Mouse (Mus musculus): ENCODE measurements around the gene Irf7.

Irf7 gene

GRCm38 (mm10) chr7:141221249-141222125 is 44.8 kb downstream of the Irf7 start:
- in situ Hi-C loops (cut with MboI, MseI) = no loop called here

GRCm38 (mm10) chr7:141220377-141220776 is 45.9 kb downstream of the Irf7 start:
- in situ Hi-C loops (cut with MboI, MseI) = no loop called here

- in situ Hi-C loops (cut with MboI, MseI) = no loop called here
These were observed 46.7 kb downstream of the Irf7 start for GRCm38 (mm10) chr7:141219558-141220099.

DNA sequence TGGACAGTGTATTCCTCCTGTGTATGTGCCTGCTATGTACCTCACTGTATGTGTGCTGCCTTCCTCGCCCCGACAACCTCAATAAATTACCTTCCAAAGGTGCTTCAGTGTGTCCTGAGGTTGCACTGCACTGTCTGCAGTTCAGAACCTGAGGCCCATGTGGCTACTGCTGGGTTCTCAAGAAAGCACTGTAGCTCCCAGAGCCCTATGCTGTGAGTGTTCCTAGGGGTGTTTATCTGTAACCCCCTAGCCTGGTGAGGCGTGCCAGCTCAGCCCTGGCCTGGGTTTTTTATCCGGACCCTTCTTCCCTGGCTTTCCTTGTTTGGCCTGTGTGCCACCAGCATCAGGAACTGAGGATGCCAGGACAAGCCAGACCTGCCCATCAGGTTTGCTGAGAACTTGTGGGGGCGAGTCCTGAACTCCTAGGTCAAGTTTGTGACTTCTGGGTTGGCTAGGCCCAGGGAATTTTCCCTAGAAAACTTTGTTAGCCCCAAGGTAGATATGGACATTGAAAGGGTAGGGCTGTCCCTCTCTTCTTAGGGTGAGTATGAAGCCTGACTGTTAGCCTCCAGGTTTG is 47.6 kb downstream of the Irf7 start:
- in situ Hi-C loops (cut with MboI, MseI) = no loop called here

- in situ Hi-C loops (cut with MboI, MseI) = no loop called here
These were observed 48.1 kb downstream of the Irf7 start for GRCm38 (mm10) chr7:141218141-141218540.

DNA sequence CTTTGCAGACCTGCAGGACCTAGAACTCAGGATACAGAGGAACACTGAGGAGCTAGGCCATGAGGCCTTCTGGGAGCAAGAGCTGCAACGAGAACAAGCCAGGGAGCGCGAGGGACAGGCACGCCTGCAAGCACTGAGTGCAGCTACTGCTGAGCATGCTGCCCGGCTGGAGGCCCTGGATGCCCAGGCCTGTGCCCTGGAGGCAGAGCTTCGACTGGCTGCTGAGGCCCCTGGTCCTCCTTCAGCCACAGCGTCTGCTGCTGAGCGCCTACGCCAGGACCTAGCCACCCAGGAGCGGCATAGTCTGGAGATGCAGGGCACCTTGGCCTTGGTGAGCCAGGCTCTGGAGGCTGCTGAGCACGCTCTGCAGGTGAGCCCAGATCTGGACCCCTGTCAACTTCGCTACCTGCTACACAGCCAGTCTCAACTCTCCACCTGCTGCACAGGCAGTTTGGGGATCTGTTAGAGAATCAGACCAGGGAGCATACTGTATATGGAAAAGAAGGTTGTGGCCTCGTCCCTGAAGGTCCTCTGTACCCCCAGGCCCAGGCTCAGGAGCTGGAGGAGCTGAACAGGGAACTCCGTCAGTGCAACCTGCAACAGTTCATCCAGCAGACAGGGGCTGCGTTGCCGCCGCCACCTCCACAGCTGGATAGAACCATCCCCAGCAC is 48.8 kb downstream of the Irf7 start:
- in situ Hi-C loops (cut with MboI, MseI) = no loop called here

DNA sequence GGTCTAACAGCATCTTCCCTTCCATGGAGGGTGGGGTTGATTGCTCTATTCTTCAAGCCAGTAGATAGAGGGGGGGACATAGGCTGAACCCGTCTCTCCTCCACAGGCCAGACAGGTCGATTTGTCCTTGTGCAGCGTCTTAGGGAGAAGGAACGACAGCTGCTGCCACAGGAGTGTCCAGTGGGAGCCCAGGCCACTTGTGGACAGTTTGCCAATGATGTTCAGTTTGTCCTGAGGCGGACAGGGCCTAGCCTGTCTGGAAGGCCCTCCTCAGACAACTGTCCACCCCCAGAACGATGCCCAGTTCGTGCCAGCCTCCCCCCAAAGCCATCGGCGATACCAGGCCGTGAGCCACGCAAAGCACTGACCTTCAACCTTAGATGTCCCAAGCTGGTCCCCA is 49.4 kb downstream of the Irf7 start:
- in situ Hi-C loops (cut with MboI, MseI) = no loop called here

DNA sequence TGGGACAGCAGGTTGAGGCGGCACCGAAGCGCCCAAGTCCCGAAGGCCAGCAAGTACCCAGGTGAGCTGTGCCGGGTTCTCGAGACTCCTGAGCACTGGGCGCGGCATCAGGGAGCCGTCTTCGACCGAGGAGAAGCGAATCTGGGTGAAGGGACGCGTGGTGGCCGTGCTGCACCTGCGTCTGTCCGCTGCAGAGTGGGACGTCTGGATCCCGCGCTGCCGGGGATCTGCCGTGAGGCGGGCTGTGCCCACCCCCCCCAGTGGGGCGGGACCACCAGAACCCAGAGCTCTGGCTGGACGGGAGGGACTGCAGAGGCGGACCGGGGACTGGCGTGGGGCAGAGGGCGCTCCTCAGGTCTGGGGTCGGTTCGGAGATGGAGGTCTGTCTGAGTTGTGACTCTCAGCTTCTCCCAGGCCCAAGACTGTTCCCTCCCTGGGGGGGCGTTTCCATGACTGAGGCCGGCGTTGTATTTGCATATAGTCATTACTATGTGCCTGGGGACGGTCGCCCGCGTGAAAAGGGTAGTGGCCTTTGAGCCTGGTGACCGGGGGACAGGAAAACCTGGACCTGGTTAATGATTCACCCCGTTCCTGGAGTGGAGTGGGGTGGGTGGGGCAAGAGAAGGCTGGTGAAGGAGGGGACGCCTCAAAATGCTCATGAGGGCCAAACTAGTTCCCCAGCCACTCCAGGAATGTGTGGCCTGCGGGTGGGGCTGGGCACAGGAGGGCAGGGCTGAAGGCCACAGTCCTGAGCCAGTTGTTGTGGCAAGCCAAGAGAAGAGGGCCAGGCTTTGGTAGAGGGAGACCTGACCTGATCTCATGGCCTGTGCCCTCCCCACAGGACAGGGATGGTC is 50.2 kb downstream of the Irf7 start:
- in situ Hi-C loops (cut with MboI, MseI) = no loop called here

DNA sequence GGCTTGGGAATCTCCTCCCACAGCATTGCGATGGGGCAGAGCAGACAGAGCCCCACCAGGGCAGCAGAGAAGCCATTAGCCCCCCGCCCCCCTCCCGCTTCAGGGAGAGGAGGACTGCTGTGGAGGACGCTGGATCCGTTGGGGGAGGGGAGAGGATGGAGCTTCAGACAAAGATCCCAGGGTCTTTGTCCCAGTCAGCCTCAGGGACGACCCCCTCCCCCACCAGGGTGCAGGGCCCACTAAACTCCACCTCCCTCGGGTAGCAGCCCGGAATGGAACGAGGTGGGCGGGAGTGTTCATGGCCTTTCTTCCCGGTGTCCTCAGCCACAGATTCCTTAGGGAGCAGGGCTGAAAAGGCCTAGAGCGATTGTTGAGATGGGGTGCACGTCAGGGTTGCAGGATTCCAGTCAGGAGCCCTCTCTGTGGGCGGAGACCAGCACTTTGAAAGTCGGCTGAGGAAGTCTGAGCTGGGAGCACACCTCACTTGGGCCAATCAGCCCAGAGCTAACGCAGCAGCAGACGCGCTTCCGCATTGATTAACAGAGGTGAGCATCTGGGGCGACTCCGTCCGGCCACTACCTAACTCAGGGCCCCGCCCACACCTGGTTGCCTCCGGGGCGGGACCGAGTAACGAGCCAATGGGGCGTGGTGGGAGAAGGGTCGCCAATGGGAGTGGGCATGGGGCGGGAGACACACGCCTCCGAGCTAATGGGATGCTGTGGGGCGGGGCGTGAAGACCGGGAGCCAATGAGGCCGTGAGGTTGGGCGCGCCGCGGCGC is 51.0 kb downstream of the Irf7 start, which contains the start of gene Rassf7:
Rassf7 (plus strand) TSS at position 760 of the 779 bp plus-strand sequence.
- in situ Hi-C loops (cut with MboI, MseI) = no loop called here

DNA sequence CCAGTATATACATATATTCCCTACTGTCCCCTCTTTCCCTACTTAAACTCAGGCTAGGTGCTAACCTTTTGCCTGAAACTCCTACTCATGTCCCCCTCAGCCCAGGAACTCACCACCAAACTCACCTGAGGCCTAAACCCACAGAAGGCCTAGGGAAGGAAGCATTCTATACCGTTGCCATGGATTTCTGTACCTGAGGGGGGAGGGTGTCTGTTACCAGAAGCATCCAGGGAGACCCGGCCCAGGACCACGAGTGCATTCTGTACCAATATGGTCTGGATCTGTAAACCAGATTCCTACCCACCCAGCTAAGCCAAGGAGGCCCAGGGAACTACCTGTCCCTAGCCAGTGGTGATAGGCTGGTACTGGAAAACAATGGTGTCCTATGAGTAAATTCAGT is 52.0 kb downstream of the Irf7 start:
- in situ Hi-C loops (cut with MboI, MseI) = no loop called here

DNA sequence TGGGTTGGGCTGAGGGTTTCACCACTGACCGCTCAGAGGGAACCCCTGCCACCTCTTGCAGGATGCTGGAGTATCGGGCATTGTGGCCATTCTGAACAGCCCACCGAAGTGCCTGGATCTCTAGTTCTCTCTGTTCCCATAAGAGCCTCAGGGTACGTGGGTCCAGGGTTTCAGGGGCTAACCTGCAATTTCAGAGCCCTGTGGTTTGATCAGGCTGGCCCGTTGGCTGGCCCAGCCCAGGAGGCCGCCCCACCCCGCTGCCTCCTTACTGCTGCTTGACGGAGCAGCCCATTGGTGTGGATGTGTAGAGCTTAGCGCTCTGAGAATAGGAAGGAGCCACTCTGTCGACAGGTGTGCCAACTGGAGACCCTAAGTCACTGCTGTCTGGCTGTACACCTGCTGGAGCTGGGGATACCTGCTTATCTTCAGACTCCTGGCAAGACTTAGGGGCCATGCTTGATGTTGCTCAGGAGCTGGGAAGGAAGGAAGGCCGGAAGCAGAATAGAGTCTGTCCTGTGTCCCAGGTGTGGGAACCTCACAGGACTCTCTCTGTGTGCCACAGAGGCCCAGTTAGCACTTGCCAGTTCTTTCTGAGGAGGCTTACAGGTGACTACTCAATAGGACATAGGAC is 52.6 kb downstream of the Irf7 start, which contains the start of gene Lmntd2:
Lmntd2 (minus strand) TSS at position 476 of the 631 bp plus-strand sequence.
- in situ Hi-C loops (cut with MboI, MseI) = no loop called here

DNA sequence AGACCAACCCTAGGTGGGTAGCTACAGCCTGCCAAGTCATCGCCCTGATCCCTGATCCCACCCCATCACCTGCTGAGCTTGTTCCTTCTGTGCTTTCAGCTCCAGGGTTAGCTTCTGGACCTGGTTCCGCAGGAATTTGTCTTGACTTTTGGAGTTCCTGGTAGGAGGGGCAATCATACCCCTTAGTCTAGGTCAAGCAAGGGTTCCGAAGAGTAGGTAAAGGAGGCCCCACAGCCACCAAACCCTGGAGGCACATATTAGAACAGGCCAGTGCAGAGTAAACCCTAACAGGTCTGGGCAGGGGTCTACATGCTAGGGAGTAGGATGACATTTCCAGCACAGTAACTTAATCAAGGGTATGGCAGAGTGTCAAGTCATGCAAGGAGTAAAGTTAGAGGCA is 53.1 kb downstream of the Irf7 start:
- in situ Hi-C loops (cut with MboI, MseI) = no loop called here
